Mouse (Mus musculus) E14TG2a.4 (cell line): Measurements from ENCODE around the gene Cldn8.

ENCODE experiments used
- CTCF ChIP-seq: conservative IDR thresholded peaks from 2 replicates; pipeline ENCODE4 v1.5.1; 2014; ENCODE audit warnings: low read length
- POU5F1 ChIP-seq: IDR thresholded peaks from 2 replicates; pipeline ENCODE4 v1.6.1; 2014; ENCODE audit warnings: low read length, borderline replicate concordance

- TF ChIP-seq CTCF, result no peak
- no peak for TF ChIP-seq POU5F1
Measured at GRCm38 (mm10) chr16:88604570-88604969, 41.6 kb upstream of the Cldn8 start.
